ENCODE assay signal across 36 mouse cellular contexts in the genomic region with DNA sequence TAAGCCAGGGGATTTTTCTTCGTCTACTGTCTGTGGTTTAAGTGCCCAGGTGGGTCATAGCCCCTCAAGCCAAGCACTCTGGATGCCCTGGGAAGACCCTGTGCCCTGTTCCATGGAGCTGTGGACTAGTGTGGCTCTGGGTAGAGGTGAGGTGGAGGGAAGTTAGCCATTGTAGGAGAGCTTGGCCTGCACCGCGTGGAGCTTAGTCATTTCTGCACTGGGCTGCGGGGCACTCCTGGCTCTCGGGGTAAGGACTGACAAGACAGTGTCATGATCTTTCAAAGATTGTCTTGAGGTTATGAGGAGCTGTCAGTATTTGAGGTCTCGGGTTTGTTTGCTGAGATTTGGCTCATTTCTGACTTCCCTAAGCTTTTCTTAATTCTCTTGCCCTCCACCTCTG. TPM values are rescaled to one million over a fixed set of nuclear protein-coding genes. Genes with fewer than 3 reads are reported as not detected.
"Had no signal": no experiment of that assay in that cellular context is flagged by ENCODE, and none has a peak within 500 bp of the region (broad histone marks: within the 10 kb centered on the region; RNA-seq: fewer than 3 reads in every experiment).

No protein-coding gene starts in this region.

- DNase-seq: heart, postnatal 14 days; heart, postnatal 36 days; heart, postnatal 4 days; kidney, adult 11 months; kidney, adult 18-20 months; kidney, adult 2 months; kidney, adult 8-10 months; kidney, adult 9 months; kidney, postnatal 10 days; kidney, postnatal 14 days; kidney, postnatal 25 days; kidney, postnatal 36 days; kidney, postnatal 4 days; layer of hippocampus, adult 9-11 months; layer of hippocampus, postnatal 36 days had no signal

- ATAC-seq: hindbrain, embryonic 16.5 days; hindbrain, postnatal 0 days; inflammation-experienced regulatory T-cells, adult 6 months; intestine, embryonic 15.5 days; intestine, embryonic 16.5 days; intestine, postnatal 0 days had no signal

- H3K27ac ChIP-seq: heart, embryonic 13.5 days; heart, embryonic 15.5 days; hindbrain, embryonic 10.5 days; hindbrain, embryonic 12.5 days; hindbrain, embryonic 13.5 days; hindbrain, embryonic 14.5 days; hindbrain, embryonic 15.5 days; hindbrain, postnatal 0 days; intestine, embryonic 15.5 days; kidney, embryonic 15.5 days; kidney, postnatal 0 days; layer of hippocampus, adult 2 months; left cerebral cortex, adult 2 months had no signal

- H3K36me3 ChIP-seq: heart, embryonic 12.5 days; heart, embryonic 13.5 days; heart, embryonic 15.5 days; hindbrain, embryonic 15.5 days; intestine, embryonic 15.5 days had no signal

- H3K9me3 ChIP-seq: heart, embryonic 12.5 days; heart, embryonic 13.5 days; heart, embryonic 15.5 days; hindbrain, embryonic 10.5 days; hindbrain, embryonic 12.5 days; hindbrain, embryonic 13.5 days; hindbrain, embryonic 15.5 days; intestine, embryonic 15.5 days; kidney, embryonic 15.5 days had no signal

- H3K9ac ChIP-seq: heart, embryonic 12.5 days; heart, embryonic 13.5 days; heart, embryonic 15.5 days; hindbrain, embryonic 12.5 days; hindbrain, embryonic 13.5 days; hindbrain, embryonic 14.5 days; hindbrain, embryonic 15.5 days; intestine, embryonic 15.5 days; kidney, embryonic 15.5 days had no signal

- H3K4me3 ChIP-seq: heart, embryonic 12.5 days; heart, embryonic 13.5 days; heart, embryonic 15.5 days; hindbrain, embryonic 10.5 days; hindbrain, embryonic 12.5 days; hindbrain, embryonic 13.5 days; hindbrain, embryonic 15.5 days; intestine, embryonic 15.5 days; kidney, embryonic 15.5 days; layer of hippocampus, adult 2 months; left cerebral cortex, adult 2 months had no signal

- H3K27me3 ChIP-seq: heart, embryonic 12.5 days; heart, embryonic 13.5 days; heart, embryonic 15.5 days; hindbrain, embryonic 12.5 days; hindbrain, embryonic 13.5 days; hindbrain, embryonic 15.5 days; intestine, embryonic 15.5 days; kidney, embryonic 15.5 days had no signal

- H3K4me1 ChIP-seq: hindbrain, embryonic 10.5 days; hindbrain, embryonic 12.5 days; hindbrain, embryonic 13.5 days; hindbrain, embryonic 15.5 days; intestine, embryonic 15.5 days; kidney, embryonic 15.5 days had no signal

- H3K4me2 ChIP-seq: heart, embryonic 11.5 days; heart, embryonic 12.5 days; heart, embryonic 13.5 days; heart, embryonic 15.5 days; hindbrain, embryonic 12.5 days; hindbrain, embryonic 13.5 days; hindbrain, embryonic 14.5 days; hindbrain, embryonic 15.5 days; intestine, embryonic 15.5 days; kidney, embryonic 15.5 days had no signal

RNA-seq across cellular contexts. Expression of gene Igfbp2, which starts 20.4 kb away (rescaled TPM):
- total RNA-seq: heart, postnatal 25 days; hematopoietic stem cell, adult 5-6 weeks had no signal
- polyA plus RNA-seq: inflammation-experienced regulatory T-cells, adult 6 months had no signal
